Mouse (Mus musculus): ENCODE data around the gene Cd37. TPM values are rescaled to one million over a fixed set of nuclear protein-coding genes. Genes with fewer than 3 reads are reported as not detected.

Gene Cd37
- polyA plus RNA-seq, 1 experiment from 2014 or later: 2.4 TPM

- peaks cover 18% of the 10 kb centered on the region for H3K27me3 ChIP-seq
- ATAC-seq (replicated peaks; ENCODE audit: low FRiP score): 0 out of 2 replicates have a peak, but pooled peaks have one; percentile 1
- H3K9me3 ChIP-seq (replicated peaks): no peaks in the 10 kb centered on the region
- H3K9ac ChIP-seq: no peak overlapping the region
- H3K36me3 ChIP-seq: peaks cover 43% of the 10 kb centered on the region
- 32% methylated on average over 20 of the region's 20 CpGs for WGBS
- peak overlapping the region; percentile 37; the same call in 1 of the 2 replicates for H3K27ac ChIP-seq
- H3K4me3 ChIP-seq (replicated peaks): no peak overlapping the region
- H3K4me2 ChIP-seq: peak overlapping the region; percentile 57
- peaks cover 38% of the 10 kb centered on the region for H3K4me1 ChIP-seq
These were observed 5.2 kb downstream of the Cd37 start for GRCm38 (mm10) chr7:45233580-45234332.

GRCm38 (mm10) chr7:45232716-45233465, 6.0 kb downstream of the Cd37 start:
- H3K36me3 ChIP-seq: peaks cover 52% of the 10 kb centered on the region
- 59% methylated on average over 13 of the region's 13 CpGs for WGBS

GRCm38 (mm10) chr7:45231941-45232340, 7.0 kb downstream of the Cd37 start:
- WGBS: 81% methylated on average over 11 of the region's 11 CpGs
- peaks cover 60% of the 10 kb centered on the region for H3K36me3 ChIP-seq

More at GRCm38 (mm10) chr7:45232716-45233465, 6.0 kb downstream of the Cd37 start:
- peaks cover 35% of the 10 kb centered on the region for H3K4me1 ChIP-seq
- no peak overlapping the region for H3K4me2 ChIP-seq
- no peak overlapping the region for H3K27ac ChIP-seq
- H3K9ac ChIP-seq: no peak overlapping the region
- H3K4me3 ChIP-seq (replicated peaks): no peak overlapping the region
- peaks cover 12% of the 10 kb centered on the region for H3K27me3 ChIP-seq
- no peaks in the 10 kb centered on the region for H3K9me3 ChIP-seq (replicated peaks)
- ATAC-seq (replicated peaks; ENCODE audit: low FRiP score): no peak

GRCm38 (mm10) chr7:45231192-45231591, 7.7 kb downstream of the Cd37 start:
- H3K4me1 ChIP-seq: peaks cover 35% of the 10 kb centered on the region
- no peak overlapping the region for H3K27ac ChIP-seq
- no peaks in the 10 kb centered on the region for H3K9me3 ChIP-seq (replicated peaks)
- H3K27me3 ChIP-seq: peaks cover 3% of the 10 kb centered on the region
- H3K4me2 ChIP-seq: no peak overlapping the region
- no peak for ATAC-seq (replicated peaks; ENCODE audit: low FRiP score)
- no peak overlapping the region for H3K9ac ChIP-seq
- no peak overlapping the region for H3K4me3 ChIP-seq (replicated peaks)
- H3K36me3 ChIP-seq: peaks cover 68% of the 10 kb centered on the region
- WGBS: 88% methylated on average over 12 of the region's 12 CpGs

More at GRCm38 (mm10) chr7:45231941-45232340, 7.0 kb downstream of the Cd37 start:
- ATAC-seq (replicated peaks; ENCODE audit: low FRiP score): no peak
- Histone ChIP-seq H3K9me3 (replicated peaks) (no peaks in the 10 kb centered on the region), H3K27me3 (peaks cover 10% of the 10 kb centered on the region), H3K4me3 (replicated peaks) (no peak overlapping the region), H3K9ac (no peak overlapping the region), H3K4me2 (no peak overlapping the region), H3K4me1 (peaks cover 35% of the 10 kb centered on the region), H3K27ac (no peak overlapping the region)

GRCm38 (mm10) chr7:45229459-45230203, 9.3 kb downstream of the Cd37 start:
- Histone ChIP-seq H3K9me3 (replicated peaks) (no peaks in the 10 kb centered on the region), H3K4me1 (peaks cover 20% of the 10 kb centered on the region), H3K36me3 (peaks cover 84% of the 10 kb centered on the region), H3K4me2 (no peak overlapping the region), H3K9ac (no peak overlapping the region), H3K27me3 (no peaks in the 10 kb centered on the region), H3K4me3 (replicated peaks) (no peak overlapping the region), H3K27ac (no peak overlapping the region)
- WGBS: 84% methylated on average over 7 of the region's 7 CpGs
- ATAC-seq (replicated peaks; ENCODE audit: low FRiP score): no peak

- Histone ChIP-seq H3K4me2 (no peak overlapping the region), H3K9ac (no peak overlapping the region), H3K4me3 (replicated peaks) (no peak overlapping the region), H3K27ac (no peak overlapping the region), H3K36me3 (peaks cover 89% of the 10 kb centered on the region), H3K9me3 (replicated peaks) (no peaks in the 10 kb centered on the region), H3K4me1 (peaks cover 14% of the 10 kb centered on the region), H3K27me3 (no peaks in the 10 kb centered on the region)
- WGBS: 93% methylated on average over 8 of the region's 8 CpGs
- no peak for ATAC-seq (replicated peaks; ENCODE audit: low FRiP score)
These were observed 9.9 kb downstream of the Cd37 start for GRCm38 (mm10) chr7:45229046-45229445.

GRCm38 (mm10) chr7:45228548-45228947, 10.4 kb downstream of the Cd37 start:
- Histone ChIP-seq H3K4me1 (peaks cover 9% of the 10 kb centered on the region), H3K36me3 (peaks cover 90% of the 10 kb centered on the region), H3K9me3 (replicated peaks) (no peaks in the 10 kb centered on the region), H3K4me3 (replicated peaks) (no peak overlapping the region), H3K27ac (no peak overlapping the region), H3K9ac (no peak overlapping the region), H3K27me3 (no peaks in the 10 kb centered on the region), H3K4me2 (no peak overlapping the region)
- no peak; the same call in 1 of the 2 replicates for ATAC-seq (replicated peaks; ENCODE audit: low FRiP score)
- WGBS: 91% methylated on average over 18 of the region's 18 CpGs

GRCm38 (mm10) chr7:45226421-45226820, 12.5 kb downstream of the Cd37 start:
- ATAC-seq (replicated peaks; ENCODE audit: low FRiP score): no peak
- no peaks in the 10 kb centered on the region for H3K9me3 ChIP-seq (replicated peaks)
- H3K4me2 ChIP-seq: no peak overlapping the region
- H3K36me3 ChIP-seq: peaks cover 92% of the 10 kb centered on the region
- H3K4me3 ChIP-seq (replicated peaks): no peak overlapping the region
- H3K4me1 ChIP-seq: no peaks in the 10 kb centered on the region
- H3K27me3 ChIP-seq: no peaks in the 10 kb centered on the region
- no peak overlapping the region for H3K27ac ChIP-seq
- no peak overlapping the region for H3K9ac ChIP-seq
- 95% methylated on average over 5 of the region's 5 CpGs for WGBS

- WGBS: 92% methylated on average over 7 of the region's 7 CpGs
These were observed 14.1 kb downstream of the Cd37 start for GRCm38 (mm10) chr7:45224826-45225225.

GRCm38 (mm10) chr7:45221680-45222079, 17.2 kb downstream of the Cd37 start:
- ATAC-seq (replicated peaks; ENCODE audit: low FRiP score): no peak
- H3K4me3 ChIP-seq (replicated peaks): no peak overlapping the region

More at GRCm38 (mm10) chr7:45224826-45225225, 14.1 kb downstream of the Cd37 start:
- no peak overlapping the region for H3K9ac ChIP-seq
- no peak overlapping the region for H3K27ac ChIP-seq
- H3K9me3 ChIP-seq (replicated peaks): no peaks in the 10 kb centered on the region
- H3K36me3 ChIP-seq: peaks cover 99% of the 10 kb centered on the region
- H3K4me2 ChIP-seq: no peak overlapping the region
- no peak for ATAC-seq (replicated peaks; ENCODE audit: low FRiP score)
- peaks cover 10% of the 10 kb centered on the region; the same call in 1 of the 2 replicates for H3K4me1 ChIP-seq
- H3K27me3 ChIP-seq: no peaks in the 10 kb centered on the region
- no peak overlapping the region for H3K4me3 ChIP-seq (replicated peaks)

GRCm38 (mm10) chr7:45216442-45217183, 22.3 kb downstream of the Cd37 start:
- H3K36me3 ChIP-seq: peaks cover 46% of the 10 kb centered on the region

More at GRCm38 (mm10) chr7:45221680-45222079, 17.2 kb downstream of the Cd37 start:
- Histone ChIP-seq H3K9ac (no peak overlapping the region), H3K4me2 (no peak overlapping the region), H3K4me1 (peaks cover 37% of the 10 kb centered on the region), H3K27ac (no peak overlapping the region), H3K9me3 (replicated peaks) (no peaks in the 10 kb centered on the region), H3K36me3 (peaks cover 97% of the 10 kb centered on the region), H3K27me3 (no peaks in the 10 kb centered on the region)
- WGBS: 82% methylated on average over 2 of the region's 2 CpGs

More at GRCm38 (mm10) chr7:45216442-45217183, 22.3 kb downstream of the Cd37 start:
- peak overlapping the region; percentile 96 for H3K27ac ChIP-seq
- peaks cover 52% of the 10 kb centered on the region for H3K4me1 ChIP-seq
- peak overlapping the region; percentile 75 for H3K4me2 ChIP-seq
- ATAC-seq (replicated peaks; ENCODE audit: low FRiP score): peak; percentile 84
- H3K27me3 ChIP-seq: peaks cover 9% of the 10 kb centered on the region
- H3K4me3 ChIP-seq (replicated peaks): peak overlapping the region; percentile 87
- peak overlapping the region; percentile 98 for H3K9ac ChIP-seq
- WGBS: 2% methylated on average over 13 of the region's 13 CpGs
- no peaks in the 10 kb centered on the region for H3K9me3 ChIP-seq (replicated peaks)

Data from kidney, embryonic 15.5 days (tissue).